Mouse (Mus musculus) ovary, adult 18-20 months (tissue): Measurements from ENCODE around the gene Agpat1.

Source experiments
- DNase-seq: peaks from one replicate; pipeline ENCODE4 v3.0.0; 2022; ENCODE audit warnings: low spot score, mixed read lengths

Agpat1 gene

DNA sequence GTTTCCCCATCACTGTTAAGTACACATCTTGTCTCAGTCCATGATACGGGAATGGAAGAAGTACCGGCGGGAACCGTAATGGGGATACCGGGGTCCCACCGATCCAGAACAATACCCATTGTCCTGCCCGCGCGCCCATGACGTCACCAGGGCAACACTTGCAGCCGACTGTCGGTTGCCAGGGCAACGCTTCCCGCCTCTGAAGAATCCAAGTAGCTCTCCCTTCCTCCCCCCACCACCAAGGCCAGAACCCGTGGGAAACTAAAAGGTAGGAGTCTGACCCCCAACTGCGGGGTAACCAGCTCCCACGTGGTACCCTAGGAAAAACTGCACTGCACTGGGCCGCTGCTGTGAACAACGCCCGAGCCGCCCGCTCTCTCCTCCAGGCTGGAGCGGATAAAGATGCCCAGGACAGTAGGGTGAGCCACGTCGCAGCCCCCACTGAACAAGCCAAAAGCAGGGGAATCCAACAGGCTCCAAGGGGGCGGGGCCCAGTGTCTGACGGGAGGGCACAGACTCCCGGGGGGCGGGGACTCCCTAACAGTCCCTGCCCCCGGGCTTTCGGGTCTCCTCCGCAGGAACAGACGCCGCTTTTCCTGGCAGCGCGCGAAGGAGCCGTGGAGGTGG is 17.2 kb upstream of the Agpat1 start:
- DNase-seq: peak; percentile 83

GRCm38 (mm10) chr17:34587423-34587811 is 16.6 kb upstream of the Agpat1 start:
- DNase-seq: peak; percentile 94

GRCm38 (mm10) chr17:34587814-34588213 is 16.2 kb upstream of the Agpat1 start:
- DNase-seq: no peak

DNA sequence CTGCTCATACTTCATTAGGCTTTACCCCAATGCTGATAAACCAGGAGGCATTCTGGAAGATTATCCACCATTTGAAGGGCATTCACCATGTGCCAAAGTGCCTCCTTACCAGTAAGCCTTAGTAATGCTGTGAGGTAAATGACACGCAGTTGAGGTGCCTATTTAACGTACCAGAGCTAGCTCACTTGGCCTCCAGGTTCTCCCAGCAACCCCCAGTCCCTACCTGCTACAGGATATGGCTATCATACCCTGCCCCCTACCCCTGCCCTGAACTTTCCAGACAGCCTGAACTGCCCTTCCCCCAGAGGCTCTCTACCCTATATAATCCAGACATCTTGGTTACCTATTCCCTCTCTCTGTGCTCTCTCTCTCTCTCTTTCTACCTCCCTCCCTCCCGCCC is 15.3 kb upstream of the Agpat1 start:
- DNase-seq: no peak

DNA sequence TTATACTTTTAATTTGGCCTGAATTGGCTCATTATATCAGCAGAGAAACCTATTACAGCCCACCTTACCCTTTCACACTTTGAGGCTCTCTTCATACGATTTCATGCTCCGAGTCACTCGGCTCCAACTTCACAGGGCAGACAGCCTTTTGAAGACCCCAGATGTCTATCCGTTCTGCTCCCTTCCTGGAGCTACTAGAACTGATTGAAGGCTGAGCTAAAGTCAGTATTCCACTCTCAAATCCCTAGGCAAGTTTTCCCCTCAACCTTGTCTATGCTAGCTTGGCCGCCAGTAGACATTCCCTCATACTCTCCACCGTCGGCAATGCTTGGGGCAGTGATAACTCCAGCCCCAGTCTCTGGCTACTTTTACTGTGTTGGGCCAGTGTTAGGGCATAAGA is 14.9 kb upstream of the Agpat1 start:
- no peak for DNase-seq

DNA sequence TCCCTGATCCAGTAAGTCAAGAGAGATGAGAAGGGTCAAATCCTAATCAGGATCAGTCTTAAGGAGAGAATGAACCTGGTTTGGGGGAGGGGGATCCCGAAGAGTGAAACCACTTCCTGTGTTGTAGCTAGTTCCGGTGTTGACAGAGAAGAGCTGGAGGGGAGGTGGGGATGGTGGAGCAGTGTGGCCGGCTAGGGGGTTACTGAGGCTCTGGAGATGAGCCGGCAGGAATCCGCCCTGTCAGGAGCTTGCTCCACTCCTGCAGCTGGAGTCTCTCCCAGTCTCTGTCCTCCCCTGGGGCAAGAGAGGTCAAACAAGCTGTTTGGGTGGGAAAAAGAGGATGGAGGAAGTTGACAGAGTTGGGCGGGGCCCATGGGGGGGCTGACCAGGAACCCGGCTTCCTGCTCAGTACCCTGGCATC is 14.4 kb upstream of the Agpat1 start, which contains the start of gene Gpsm3:
TSS of gene Gpsm3 (plus strand) at position 126 of the 421 bp plus-strand sequence.
- no peak for DNase-seq

DNA sequence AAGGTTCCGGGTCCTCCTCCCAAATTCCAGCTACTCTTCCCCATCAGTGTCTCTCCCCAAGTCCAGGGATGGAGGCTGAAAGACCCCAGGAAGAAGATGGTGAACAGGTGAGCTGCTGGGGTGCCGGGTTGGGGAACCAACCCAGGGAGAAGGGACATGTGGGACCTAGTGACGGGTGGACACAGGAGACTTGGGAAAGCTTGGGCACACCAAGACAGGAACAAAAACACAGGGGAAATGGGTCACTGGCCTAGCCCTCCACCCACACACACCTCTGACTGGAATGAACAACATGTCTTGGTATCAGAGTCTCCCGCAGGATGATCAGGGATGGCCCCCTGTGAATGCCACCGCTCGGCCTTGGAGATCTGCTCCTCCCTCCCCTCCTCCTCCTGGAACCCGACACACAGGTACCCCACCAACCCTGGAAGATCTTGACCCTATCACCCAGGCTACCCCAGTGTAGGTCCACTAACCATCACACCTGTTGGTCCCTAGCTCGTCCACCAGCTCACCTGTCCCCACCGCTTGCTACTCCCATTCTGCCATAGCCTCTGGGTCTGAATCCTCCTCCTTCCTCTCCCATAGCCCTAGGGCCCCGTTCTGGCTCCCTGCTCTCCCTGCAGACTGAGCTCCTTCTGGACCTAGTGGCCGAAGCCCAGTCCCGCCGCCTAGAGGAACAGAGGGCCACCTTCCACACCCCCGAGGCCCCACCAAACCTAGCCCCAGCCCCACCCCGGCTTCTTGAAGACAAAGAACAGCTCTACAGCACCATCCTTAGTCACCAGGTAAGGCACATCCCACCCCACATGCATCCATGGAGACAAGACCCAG is 13.7 kb upstream of the Agpat1 start:
- no peak for DNase-seq

DNA sequence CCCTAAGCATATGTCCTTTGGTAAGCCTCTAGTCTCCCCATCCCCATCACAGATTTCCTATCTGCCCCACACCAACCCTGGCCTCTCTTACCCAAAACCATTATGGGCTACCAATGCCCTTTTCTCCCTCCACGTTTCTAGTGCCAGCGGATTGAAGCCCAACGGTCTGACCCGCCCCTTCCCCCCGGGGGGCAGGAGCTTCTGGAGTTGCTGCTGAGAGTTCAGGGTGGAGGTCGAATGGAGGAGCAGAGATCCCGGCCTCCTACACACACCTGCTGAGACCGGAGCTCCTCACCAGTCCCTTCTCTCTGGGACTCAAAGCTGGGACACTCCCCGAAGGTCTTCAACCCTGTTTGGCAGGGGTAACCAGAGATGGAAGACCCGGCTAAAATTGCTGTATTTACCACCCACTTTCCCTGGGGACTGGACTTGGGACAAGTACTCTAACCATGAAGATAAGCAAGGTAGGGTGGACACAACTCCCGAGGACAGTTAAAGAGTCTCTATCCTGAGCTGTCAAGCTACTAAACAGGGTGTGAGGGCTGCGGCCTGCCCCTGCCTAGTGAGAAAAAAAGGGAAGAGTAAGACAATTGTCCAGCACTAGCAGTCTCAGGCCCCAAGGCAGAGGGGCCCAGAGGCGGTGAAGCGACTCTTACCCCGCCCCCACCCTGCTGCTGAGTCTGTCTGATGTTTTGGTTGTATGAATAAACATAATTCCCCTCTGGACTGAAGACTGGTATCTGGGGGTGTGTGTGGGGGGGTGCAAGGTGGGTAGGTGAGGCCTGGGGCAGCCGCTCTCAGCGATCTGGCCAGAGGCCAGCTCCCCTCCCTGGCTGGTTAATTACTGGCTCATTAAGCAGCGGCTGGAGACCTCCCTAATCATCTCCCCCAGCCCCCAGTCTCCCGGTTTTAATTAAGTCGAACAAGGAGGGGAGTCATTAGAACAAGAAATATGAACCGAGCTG is 12.8 kb upstream of the Agpat1 start, which contains the start of gene Pbx2:
TSS of gene Pbx2 (plus strand) at position 238 of the 965 bp plus-strand sequence.
- DNase-seq: no peak

GRCm38 (mm10) chr17:34591994-34592375 is 12.1 kb upstream of the Agpat1 start:
- DNase-seq: peak; percentile 83

- no peak for DNase-seq
Measured at GRCm38 (mm10) chr17:34592581-34593549, 11.2 kb upstream of the Agpat1 start.

GRCm38 (mm10) chr17:34593752-34594525 is 10.1 kb upstream of the Agpat1 start:
- no peak for DNase-seq

DNA sequence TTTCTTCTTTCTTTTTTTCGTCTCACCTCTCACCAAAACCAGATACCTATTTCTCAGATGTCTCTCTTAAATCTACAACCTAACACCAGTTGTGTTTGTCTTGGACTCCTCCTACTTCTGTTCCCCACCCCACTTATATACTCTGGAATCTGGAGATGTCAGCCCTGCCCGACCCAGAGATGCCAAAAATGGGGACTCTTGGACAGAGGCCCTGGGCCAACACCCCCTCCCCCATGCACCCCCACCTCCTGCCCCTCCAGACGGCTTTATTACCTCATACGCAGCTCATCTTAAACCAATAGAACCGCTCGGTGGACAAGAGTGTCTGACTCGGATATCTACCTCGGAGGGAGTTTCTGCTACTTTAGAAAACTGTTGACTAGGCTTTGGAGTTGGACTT is 8.0 kb upstream of the Agpat1 start:
- DNase-seq: no peak

DNA sequence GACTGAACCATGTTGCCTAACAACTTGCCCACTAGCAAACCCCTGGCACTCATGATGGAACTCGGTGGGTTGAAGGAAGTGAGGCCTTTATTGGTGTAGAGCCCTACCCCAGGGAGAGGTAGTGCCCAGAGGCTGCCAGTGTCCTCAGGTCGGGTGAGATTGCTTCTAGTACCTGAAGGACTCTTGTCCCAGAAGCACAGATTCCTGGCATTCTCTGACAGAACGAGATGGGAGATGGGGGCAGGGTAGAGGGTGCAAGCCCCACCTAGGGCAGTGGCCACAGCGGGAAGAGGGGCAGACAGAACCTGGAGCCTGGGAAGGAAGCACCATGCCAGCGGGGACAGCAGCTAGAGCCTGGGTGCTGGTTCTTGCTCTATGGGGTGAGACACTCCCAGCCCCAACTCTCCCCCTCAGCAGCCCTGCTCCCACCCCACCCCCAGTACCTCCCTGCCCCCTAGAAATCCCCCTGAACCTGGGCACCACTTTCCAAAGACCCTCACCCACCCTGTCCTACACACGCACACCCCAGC is 6.4 kb upstream of the Agpat1 start, which contains the start of gene Ager:
TSS of gene Ager (plus strand) at position 297 of the 530 bp plus-strand sequence.
- DNase-seq: no peak

DNA sequence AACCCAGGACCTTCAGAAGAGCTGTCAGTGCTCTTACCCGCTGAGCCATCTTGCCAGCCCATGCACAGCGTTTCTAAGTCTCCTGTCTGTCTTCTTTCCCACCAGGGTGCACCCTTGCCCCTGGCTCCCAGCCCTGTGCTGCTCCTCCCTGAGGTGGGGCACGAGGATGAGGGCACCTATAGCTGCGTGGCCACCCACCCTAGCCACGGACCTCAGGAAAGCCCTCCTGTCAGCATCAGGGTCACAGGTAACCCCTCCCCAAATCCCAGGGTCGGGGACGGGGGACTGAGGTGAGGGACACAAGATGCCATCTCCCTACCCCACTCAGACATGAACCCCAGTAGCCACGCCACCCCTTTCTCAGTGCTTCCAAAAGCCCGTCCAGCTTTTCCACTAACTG is 4.2 kb upstream of the Agpat1 start:
- no peak for DNase-seq

DNA sequence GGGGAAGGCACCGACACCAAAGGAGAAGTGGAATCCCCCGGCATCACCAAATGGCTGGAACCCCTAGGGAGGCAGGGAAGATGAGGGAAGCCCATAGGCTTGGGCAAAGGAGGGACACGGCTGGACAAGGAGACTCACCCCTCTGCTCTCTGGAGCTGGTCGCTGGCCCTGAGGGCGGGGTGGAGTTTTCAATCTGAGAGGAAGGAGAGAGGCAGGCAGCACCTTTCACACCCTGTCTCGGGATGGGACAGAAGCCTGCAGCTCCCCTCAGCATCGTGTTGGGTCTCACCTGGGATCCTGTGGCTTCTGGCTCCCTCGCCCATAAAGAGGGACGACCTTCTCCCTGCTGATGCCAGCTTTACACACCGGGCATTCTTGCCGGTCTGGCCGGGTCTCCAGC is 2.3 kb upstream of the Agpat1 start:
- DNase-seq: no peak

GRCm38 (mm10) chr17:34603375-34604060 is 544 bp upstream of the Agpat1 start, which contains the start of gene Rnf5:
Gene Rnf5 (minus strand): TSS chr17:34603690.
- DNase-seq: peak; percentile 99

DNA sequence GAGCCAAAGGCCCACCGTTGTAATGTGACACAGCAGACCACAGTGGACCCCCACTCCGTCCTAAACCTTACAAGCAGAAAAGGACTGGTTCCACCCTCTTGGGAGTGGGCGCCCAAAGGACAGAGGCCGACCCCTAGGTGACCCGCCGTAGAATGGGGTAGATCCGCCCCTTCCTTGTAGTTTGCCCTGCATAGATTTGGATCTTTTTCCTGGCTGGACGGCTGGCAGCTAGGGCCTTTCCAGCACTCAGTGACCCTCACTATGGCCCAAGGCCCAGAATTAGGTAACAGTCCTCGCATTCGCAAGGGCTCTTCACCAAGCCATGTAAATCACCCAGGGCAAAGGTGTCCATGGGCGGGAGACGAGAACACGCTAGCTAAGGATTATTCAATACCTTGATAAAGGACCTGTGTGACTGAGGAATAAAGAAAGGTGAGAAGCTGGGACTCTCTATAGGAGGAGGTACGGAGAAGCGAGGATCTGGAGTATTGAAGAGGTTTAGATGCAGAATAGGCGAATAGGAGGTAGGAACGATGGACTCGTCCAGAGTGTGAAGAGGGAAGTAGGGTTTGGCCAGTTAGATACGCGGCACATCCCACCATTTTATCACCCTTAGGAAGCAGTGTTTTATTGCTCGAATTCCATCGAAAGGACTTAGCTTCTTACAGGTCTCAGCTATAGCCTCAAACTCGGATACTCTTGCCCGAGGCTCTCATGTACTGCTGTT is 612 bp downstream of the Agpat1 start:
- DNase-seq: no peak

DNA sequence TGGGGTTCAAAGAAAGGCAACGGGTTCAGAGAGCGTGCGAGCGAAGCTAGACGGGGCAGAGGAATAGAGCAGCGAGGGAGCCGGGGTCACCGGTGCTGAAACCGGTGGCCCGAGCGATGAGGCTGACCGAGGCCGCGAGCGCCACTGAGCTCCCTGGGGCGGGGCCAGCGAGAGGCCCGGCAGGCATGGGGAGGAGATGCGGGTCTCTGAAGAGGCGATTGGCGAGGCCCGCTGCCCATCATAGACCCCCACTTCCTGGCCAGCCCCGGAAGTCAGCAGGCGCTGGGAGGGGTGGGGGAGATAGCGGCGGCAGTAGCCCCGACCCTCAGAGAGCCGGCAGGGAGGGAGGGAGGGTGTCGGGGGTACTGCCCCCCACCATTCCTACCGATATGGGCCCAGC is 1.5 kb downstream of the Agpat1 start:
- DNase-seq: peak; percentile 95
